Mouse (Mus musculus): Measurements from ENCODE around the gene Rnf43. TPM values are rescaled to one million over a fixed set of nuclear protein-coding genes. Genes with fewer than 3 reads are reported as not detected.

Gene Rnf43
- total RNA-seq, 2 experiments from 2014 or later: 2.8 to 3.4 TPM

- DNase-seq: no peak
These were observed 47.7 kb downstream of the Rnf43 start for GRCm38 (mm10) chr11:87710262-87710615.

- no peak for DNase-seq
These were observed 49.7 kb downstream of the Rnf43 start for GRCm38 (mm10) chr11:87712188-87712587.

DNA sequence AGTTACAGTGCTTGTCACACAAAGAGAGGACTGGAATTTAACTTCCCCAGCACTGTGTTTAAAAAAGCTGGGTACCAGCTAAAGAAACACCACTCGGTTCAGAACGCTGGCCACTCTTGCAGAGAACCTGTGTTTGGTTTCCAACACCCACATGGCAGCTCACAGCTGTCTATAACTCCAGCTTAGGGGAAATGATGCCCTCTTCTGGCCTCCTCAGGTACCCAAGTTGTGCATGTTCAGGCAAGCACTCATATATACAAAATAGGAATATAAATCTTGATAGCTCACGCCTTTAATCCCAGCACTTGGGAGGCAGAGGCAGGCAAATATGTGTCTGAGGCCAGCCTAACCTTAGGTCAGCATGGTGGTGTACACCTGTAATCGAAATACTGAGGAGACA lies 53.5 kb downstream of the Rnf43 start:
- DNase-seq: no peak

GRCm38 (mm10) chr11:87719526-87719925 lies 57.0 kb downstream of the Rnf43 start:
- no peak for DNase-seq

DNA sequence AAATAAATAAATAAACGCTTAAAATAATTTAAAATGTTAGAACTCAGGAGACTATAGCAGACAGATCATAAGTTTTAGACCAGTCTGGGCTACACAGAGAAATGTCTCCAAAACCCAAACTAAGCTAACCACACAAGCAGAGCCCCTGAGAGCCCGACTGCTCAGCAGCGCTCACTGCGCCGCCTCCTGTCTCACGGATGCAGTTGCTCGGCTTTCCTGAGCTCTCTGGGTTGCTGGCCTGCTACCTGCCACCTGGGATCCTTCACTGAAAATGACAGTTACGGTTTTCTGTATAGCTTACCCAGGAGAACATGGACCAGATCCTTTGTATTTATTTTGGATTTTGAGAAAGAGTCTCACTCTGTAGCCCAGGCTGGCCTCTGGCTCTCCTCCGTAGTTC lies 57.8 kb downstream of the Rnf43 start:
- no peak for DNase-seq

DNA sequence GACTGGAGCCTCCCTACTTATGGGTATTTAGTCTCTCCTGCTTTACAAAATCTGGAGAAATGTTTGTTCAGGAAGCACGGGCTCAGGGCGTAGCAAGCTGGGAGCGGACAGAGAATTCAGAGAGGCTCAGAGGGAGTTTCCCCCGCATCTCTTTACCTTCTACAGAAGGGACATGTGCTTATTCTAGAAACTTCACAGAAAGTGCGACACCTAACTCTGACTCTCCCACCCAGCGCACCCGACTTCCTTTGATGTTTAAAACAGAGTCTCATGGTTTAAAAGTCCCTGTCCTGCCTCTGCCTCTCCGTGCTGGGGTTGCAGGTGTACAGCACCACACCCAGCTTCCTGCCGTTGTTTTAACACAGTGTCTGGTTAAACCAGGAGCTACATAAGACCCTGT lies 58.3 kb downstream of the Rnf43 start:
- no peak for DNase-seq

- no peak for DNase-seq
These were observed 59.6 kb downstream of the Rnf43 start for GRCm38 (mm10) chr11:87722168-87722567.

DNA sequence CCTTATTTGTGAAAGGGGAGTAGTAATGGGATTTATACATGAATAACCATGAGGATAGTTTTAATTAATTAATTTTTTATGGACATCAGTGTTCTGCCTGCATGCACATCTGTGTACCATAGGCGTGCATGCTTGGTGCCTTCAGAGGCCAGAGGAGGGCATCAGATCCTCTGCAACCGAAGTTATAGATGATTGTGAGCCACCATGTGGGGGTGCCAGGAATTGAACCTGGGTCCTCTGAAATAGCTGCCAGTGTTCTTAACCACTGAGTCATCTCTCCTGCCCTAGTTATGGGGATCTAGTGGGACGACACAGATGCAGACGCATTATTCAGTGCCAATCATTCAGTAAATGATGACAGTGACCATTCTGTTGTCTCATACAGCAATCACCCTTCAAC lies 60.4 kb downstream of the Rnf43 start:
- no peak for DNase-seq

GRCm38 (mm10) chr11:87725515-87725914 lies 63.0 kb downstream of the Rnf43 start:
- no peak for DNase-seq

GRCm38 (mm10) chr11:87725964-87726562 lies 63.5 kb downstream of the Rnf43 start:
- peak; percentile 25 for DNase-seq

GRCm38 (mm10) chr11:87727021-87727420 lies 64.5 kb downstream of the Rnf43 start:
- no peak for DNase-seq

GRCm38 (mm10) chr11:87727471-87727870 lies 64.9 kb downstream of the Rnf43 start:
- DNase-seq: no peak

- DNase-seq: no peak
These were observed 66.5 kb downstream of the Rnf43 start for GRCm38 (mm10) chr11:87728850-87729592.

DNA sequence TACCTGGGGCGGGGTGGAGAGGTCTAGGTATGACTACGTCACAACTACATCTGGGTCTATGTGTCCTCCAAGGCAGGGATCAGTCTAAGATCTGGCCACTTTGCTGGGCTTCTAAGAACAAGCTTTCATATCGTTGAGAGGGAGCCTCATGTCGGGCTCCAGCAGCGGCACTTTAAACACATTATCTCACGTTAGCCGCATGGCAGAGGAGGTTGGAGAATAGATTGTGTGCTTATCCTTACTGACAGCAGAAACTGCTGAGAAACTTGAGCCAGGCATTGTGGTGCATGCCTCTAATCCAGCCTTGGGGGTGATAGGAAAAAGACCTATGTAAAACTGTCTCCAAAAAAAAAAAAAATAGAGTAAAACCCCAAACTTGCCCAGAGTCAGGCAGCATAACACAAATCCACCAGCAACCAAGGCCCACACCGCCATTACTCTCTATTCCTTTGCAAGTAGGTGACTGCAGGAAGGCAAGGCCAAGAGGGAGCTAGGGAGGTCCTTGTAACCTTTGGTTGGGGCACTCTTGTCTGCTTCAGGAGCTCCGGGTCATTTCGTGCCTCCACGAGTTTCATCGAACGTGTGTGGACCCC lies 67.2 kb downstream of the Rnf43 start:
- no peak for DNase-seq

DNA sequence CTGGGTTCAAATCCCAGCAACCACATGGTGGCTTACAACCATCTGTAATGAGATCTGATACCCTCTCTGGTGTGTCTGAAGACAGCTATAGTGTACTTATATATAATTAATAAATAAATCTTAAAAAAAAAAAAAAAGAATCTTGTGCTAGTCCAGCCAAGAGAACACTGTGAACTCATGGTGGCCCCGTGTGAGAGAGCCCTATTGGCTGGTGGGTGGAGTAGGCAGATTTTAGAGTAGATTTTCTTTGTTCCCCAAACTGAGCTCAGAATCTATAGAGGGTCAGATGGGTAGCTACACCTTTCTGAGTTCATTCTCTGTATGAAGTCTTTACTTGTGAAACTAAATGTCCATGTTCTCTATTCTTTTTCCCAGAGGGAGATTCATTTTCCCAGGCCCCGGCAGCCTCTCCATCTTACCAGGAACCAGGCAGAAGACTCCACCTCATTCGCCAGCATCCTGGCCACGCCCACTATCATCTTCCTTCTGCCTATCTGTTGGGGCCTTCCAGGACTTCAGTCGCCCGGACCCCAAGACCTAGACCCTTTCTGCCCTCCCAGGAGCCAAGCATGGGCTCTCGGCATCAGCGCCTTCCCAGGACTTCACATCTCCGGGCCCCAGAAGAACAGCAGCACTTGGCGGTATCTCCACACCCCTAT lies 68.3 kb downstream of the Rnf43 start:
- no peak for DNase-seq

DNA sequence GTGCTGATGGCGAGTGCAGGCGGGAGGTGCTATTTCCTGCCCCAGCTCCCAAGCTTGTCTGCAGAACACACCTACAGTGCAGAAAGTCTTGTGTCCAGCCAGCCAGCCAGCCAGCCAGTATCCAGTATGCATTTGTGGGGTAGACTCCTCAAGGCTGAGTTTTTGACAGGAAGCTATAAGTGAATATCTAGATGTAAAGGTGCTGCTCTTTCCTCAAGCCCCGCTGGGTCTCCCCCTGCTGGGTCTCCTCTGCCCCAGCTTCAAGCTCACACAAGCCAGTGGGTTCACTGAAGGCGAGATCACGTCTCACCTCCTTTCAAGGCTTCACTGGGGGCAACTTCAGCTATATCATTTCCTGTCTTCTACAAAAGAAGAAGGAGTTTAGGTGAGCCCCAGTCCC lies 71.8 kb downstream of the Rnf43 start:
- DNase-seq: no peak

- no peak for DNase-seq
These were observed 73.2 kb downstream of the Rnf43 start for GRCm38 (mm10) chr11:87735691-87736090.

DNA sequence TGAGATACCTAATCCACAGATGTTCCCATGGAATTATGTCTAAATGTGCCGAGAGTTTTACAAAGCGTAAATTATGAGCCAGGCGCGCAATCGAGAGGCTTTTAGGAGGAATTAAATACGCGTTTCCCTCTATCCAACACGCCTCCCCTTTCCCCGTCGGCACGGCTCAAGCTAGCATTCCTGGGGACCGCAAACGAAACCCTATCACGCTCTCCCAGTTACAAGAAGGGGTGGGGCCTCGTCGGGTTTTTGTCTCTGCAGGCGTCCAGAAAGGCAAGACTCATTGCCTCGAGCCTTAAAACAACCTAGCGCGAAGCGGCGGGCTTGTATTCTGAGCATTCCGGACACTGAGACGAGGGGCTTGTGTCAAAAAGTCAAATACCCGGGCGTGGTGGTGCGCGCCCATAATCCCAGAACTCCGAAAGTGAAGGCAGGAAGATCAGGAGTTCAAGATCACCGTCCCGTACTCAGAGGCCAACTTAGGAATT lies 74.2 kb downstream of the Rnf43 start:
- DNase-seq: peak; percentile 71

DNA sequence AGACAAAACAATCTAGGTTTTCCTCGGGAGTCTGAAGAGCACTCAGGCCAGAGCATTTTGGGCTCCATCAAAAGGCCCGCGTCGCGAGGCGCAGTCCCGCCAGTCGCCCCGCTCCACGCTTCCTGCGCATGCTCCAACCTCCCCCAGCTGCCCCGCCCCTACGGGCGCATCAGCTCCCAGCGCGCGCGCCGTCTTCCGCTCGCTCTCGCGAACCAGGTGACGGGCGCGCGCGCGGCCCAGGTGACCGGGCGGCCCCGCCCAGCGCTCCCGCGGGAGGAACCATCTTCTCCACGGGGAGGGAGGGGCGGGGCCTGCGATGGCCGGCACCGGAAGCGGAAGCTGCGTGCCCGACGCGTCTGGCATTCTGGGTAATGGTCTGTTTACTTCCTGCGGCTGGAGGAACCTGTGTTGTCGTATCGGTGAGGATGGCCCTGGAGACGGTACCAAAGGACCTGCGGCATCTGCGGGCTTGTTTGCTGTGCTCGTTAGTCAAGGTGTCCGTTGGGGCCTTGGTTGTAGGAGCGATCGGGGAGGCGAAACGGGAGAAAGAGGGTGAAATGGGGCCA lies 74.7 kb downstream of the Rnf43 start, which contains the start of gene Supt4a:
Supt4a (plus strand) TSS at position 378 of the 566 bp plus-strand sequence.
- DNase-seq: peak; percentile 98

GRCm38 (mm10) chr11:87743691-87744090 lies 81.2 kb downstream of the Rnf43 start:
- no peak for DNase-seq

- no peak for DNase-seq
These were observed 82.4 kb downstream of the Rnf43 start for GRCm38 (mm10) chr11:87744964-87745363.

Data from adrenal gland, postnatal 10 days (tissue).